Mouse (Mus musculus): ENCODE measurements around the gene Olfr665. TPM values are rescaled to one million over a fixed set of nuclear protein-coding genes. Genes with fewer than 3 reads are reported as not detected.

Gene Olfr665
- polyA plus RNA-seq, 1 experiment, result not detected

GRCm38 (mm10) chr7:104927957-104928356, 50.1 kb downstream of the Olfr665 start, which contains the start of gene Olfr668:
Gene Olfr668, minus strand, starts transcription at chr7:104928057.
- no peak for TF ChIP-seq CTCF (IDR thresholded peaks at IDR 0.05; ENCODE audit: insufficient read depth, low read length)
- no peak for TF ChIP-seq POLR2A (IDR thresholded peaks at IDR 0.05; ENCODE audit: borderline replicate concordance, extremely low read depth, low read depth, low read length)
- 60% methylated on average over 1 of the region's 1 CpGs for WGBS

More at GRCm38 (mm10) chr7:104927957-104928356, 50.1 kb downstream of the Olfr665 start, which contains the start of gene Olfr668:
- no peak within 1 kb of the TSS for H3K4me3 ChIP-seq (replicated peaks; ENCODE audit: extremely low read depth, low read depth, low read length)
- no peaks in the 10 kb centered on the region for H3K4me1 ChIP-seq (ENCODE audit: control insufficient read depth, insufficient read depth, low read length)
- no peak for DNase-seq

Other genes starting within 250 kb of the Olfr665 start
- gene Olfr658, start 230.7 kb upstream of the Olfr665 start, polyA plus RNA-seq (2012; rRNA removed), result not detected in 2 replicates
- not detected in 2 replicates for gene Olfr659, start 211.3 kb upstream of the Olfr665 start, polyA plus RNA-seq (2012; rRNA removed)
- gene Olfr661, start 191.5 kb upstream of the Olfr665 start, polyA plus RNA-seq (2012; rRNA removed), result not detected in 2 replicates
- gene Usp17le, start 100.6 kb upstream of the Olfr665 start, polyA plus RNA-seq (2012; rRNA removed), result not detected in 2 replicates
- gene Usp17lb, start 35.4 kb upstream of the Olfr665 start, polyA plus RNA-seq (2012; rRNA removed), result not detected in 2 replicates
- gene Usp17la, start 21.0 kb upstream of the Olfr665 start, polyA plus RNA-seq (2012; rRNA removed), result not detected in 2 replicates
- gene Olfr666, start 17.9 kb downstream of the Olfr665 start, polyA plus RNA-seq (2012; rRNA removed), result not detected in 2 replicates
- gene Olfr667, start 43.5 kb downstream of the Olfr665 start, polyA plus RNA-seq (2012; rRNA removed), result not detected in 2 replicates
- gene Olfr668, start 50.0 kb downstream of the Olfr665 start, polyA plus RNA-seq (2012; rRNA removed), result not detected in 2 replicates
- gene Olfr669, start 56.2 kb downstream of the Olfr665 start, polyA plus RNA-seq (2012; rRNA removed), result not detected in 2 replicates
- gene Olfr670, start 84.6 kb downstream of the Olfr665 start, polyA plus RNA-seq (2012; rRNA removed), result not detected in 2 replicates
- gene Olfr671, start 101.1 kb downstream of the Olfr665 start, polyA plus RNA-seq (2012; rRNA removed), result not detected in 2 replicates
- not detected in 2 replicates for gene Olfr672, start 124.0 kb downstream of the Olfr665 start, polyA plus RNA-seq (2012; rRNA removed)
- gene Olfr675, start 150.4 kb downstream of the Olfr665 start, polyA plus RNA-seq (2012; rRNA removed), result not detected in 2 replicates
- not detected in 2 replicates for gene Olfr676, start 154.7 kb downstream of the Olfr665 start, polyA plus RNA-seq (2012; rRNA removed)
- gene Olfr677, start 173.3 kb downstream of the Olfr665 start, polyA plus RNA-seq (2012; rRNA removed), result not detected in 2 replicates
- not detected in 2 replicates for gene Olfr678, start 186.4 kb downstream of the Olfr665 start, polyA plus RNA-seq (2012; rRNA removed)
- gene Olfr679, start 203.2 kb downstream of the Olfr665 start, polyA plus RNA-seq (2012; rRNA removed), result not detected in 2 replicates
- not detected in 2 replicates for gene Olfr680-ps1, start 214.8 kb downstream of the Olfr665 start, polyA plus RNA-seq (2012; rRNA removed)
- gene Olfr681, start 238.8 kb downstream of the Olfr665 start, polyA plus RNA-seq (2012; rRNA removed), result not detected in 2 replicates

All from lung, adult 2 months (tissue).